Mouse (Mus musculus): ENCODE results near the gene C1s1. TPM values are rescaled to one million over a fixed set of nuclear protein-coding genes. Genes with fewer than 3 reads are reported as not detected.
"Not testable (repeated sequence)": the region's sequence is repeated elsewhere in the genome, so short reads cannot be mapped to it uniquely, and the experiment has no call there.

Gene C1s1
- 4.0 and 4.4 TPM in 2 replicates for polyA plus RNA-seq (2012; rRNA removed)

- not testable (repeated sequence) for H3K4me3 ChIP-seq (ENCODE audit: insufficient read depth, low read length); H3K27ac ChIP-seq (ENCODE audit: insufficient read depth, low read length); H3K4me1 ChIP-seq (ENCODE audit: control insufficient read depth, insufficient read depth, low read length)
- peak; percentile 46 for TF ChIP-seq CTCF (IDR thresholded peaks at IDR 0.05; ENCODE audit: extremely low read depth, insufficient read depth, low read length)
These were observed at the start of gene C1s1 for GRCm38 (mm10) chr6:124542284-124542683. Gene C1s1, minus strand, starts transcription at chr6:124542359.

- Histone ChIP-seq H3K27ac (ENCODE audit: insufficient read depth, low read length) (no peak overlapping the region), H3K4me3 (ENCODE audit: insufficient read depth, low read length) (no peak overlapping the region), H3K4me1 (ENCODE audit: control insufficient read depth, insufficient read depth, low read length) (no peaks in the 10 kb centered on the region)
- TF ChIP-seq POLR2A (IDR thresholded peaks at IDR 0.05; ENCODE audit: extremely low read depth, insufficient read depth, low read length) (no peak), CTCF (IDR thresholded peaks at IDR 0.05; ENCODE audit: extremely low read depth, insufficient read depth, low read length) (no peak)
These were observed 46.6 kb upstream of the C1s1 start for GRCm38 (mm10) chr6:124588771-124589170.

GRCm38 (mm10) chr6:124586266-124586665 is 44.1 kb upstream of the C1s1 start:
- TF ChIP-seq CTCF (IDR thresholded peaks at IDR 0.05; ENCODE audit: extremely low read depth, insufficient read depth, low read length) (no peak), POLR2A (IDR thresholded peaks at IDR 0.05; ENCODE audit: extremely low read depth, insufficient read depth, low read length) (no peak)
- Histone ChIP-seq H3K4me1 (ENCODE audit: control insufficient read depth, insufficient read depth, low read length) (no peaks in the 10 kb centered on the region), H3K4me3 (ENCODE audit: insufficient read depth, low read length) (no peak overlapping the region), H3K27ac (ENCODE audit: insufficient read depth, low read length) (no peak overlapping the region)

- H3K27ac ChIP-seq (ENCODE audit: insufficient read depth, low read length), result no peak overlapping the region
- TF ChIP-seq POLR2A (IDR thresholded peaks at IDR 0.05; ENCODE audit: extremely low read depth, insufficient read depth, low read length), result no peak
- TF ChIP-seq CTCF (IDR thresholded peaks at IDR 0.05; ENCODE audit: extremely low read depth, insufficient read depth, low read length), result no peak
- no peak overlapping the region for H3K4me3 ChIP-seq (ENCODE audit: insufficient read depth, low read length)
- H3K4me1 ChIP-seq (ENCODE audit: control insufficient read depth, insufficient read depth, low read length), result no peaks in the 10 kb centered on the region
These were observed 43.6 kb upstream of the C1s1 start for GRCm38 (mm10) chr6:124585761-124586160.

- no peak overlapping the region for H3K27ac ChIP-seq (ENCODE audit: insufficient read depth, low read length)
- H3K4me3 ChIP-seq (ENCODE audit: insufficient read depth, low read length), result no peak overlapping the region
- no peaks in the 10 kb centered on the region for H3K4me1 ChIP-seq (ENCODE audit: control insufficient read depth, insufficient read depth, low read length)
- TF ChIP-seq POLR2A (IDR thresholded peaks at IDR 0.05; ENCODE audit: extremely low read depth, insufficient read depth, low read length) (no peak), CTCF (IDR thresholded peaks at IDR 0.05; ENCODE audit: extremely low read depth, insufficient read depth, low read length) (no peak)
These were observed 42.8 kb upstream of the C1s1 start for GRCm38 (mm10) chr6:124584935-124585334.

- TF ChIP-seq CTCF (IDR thresholded peaks at IDR 0.05; ENCODE audit: extremely low read depth, insufficient read depth, low read length), result no peak
- TF ChIP-seq POLR2A (IDR thresholded peaks at IDR 0.05; ENCODE audit: extremely low read depth, insufficient read depth, low read length), result no peak
- Histone ChIP-seq H3K27ac (ENCODE audit: insufficient read depth, low read length) (no peak overlapping the region), H3K4me3 (ENCODE audit: insufficient read depth, low read length) (no peak overlapping the region), H3K4me1 (ENCODE audit: control insufficient read depth, insufficient read depth, low read length) (no peaks in the 10 kb centered on the region)
These were observed 40.1 kb upstream of the C1s1 start for GRCm38 (mm10) chr6:124582231-124582630.

GRCm38 (mm10) chr6:124580155-124580554 is 38.0 kb upstream of the C1s1 start:
- H3K4me1 ChIP-seq (ENCODE audit: control insufficient read depth, insufficient read depth, low read length); H3K27ac ChIP-seq (ENCODE audit: insufficient read depth, low read length); H3K4me3 ChIP-seq (ENCODE audit: insufficient read depth, low read length): not testable (repeated sequence)

GRCm38 (mm10) chr6:124575155-124575678 is 33.1 kb upstream of the C1s1 start:
- H3K27ac ChIP-seq (ENCODE audit: insufficient read depth, low read length); H3K4me3 ChIP-seq (ENCODE audit: insufficient read depth, low read length); H3K4me1 ChIP-seq (ENCODE audit: control insufficient read depth, insufficient read depth, low read length): not testable (repeated sequence)

GRCm38 (mm10) chr6:124570026-124570425 is 27.9 kb upstream of the C1s1 start, which contains the start of gene C1rb:
Gene C1rb, plus strand, starts transcription at chr6:124570294.
- Histone ChIP-seq H3K4me3 (ENCODE audit: insufficient read depth, low read length) (no peak within 1 kb of the TSS), H3K4me1 (ENCODE audit: control insufficient read depth, insufficient read depth, low read length) (no peaks in the 10 kb centered on the region), H3K27ac (ENCODE audit: insufficient read depth, low read length) (no peak within 1 kb of the TSS)
- TF ChIP-seq CTCF (IDR thresholded peaks at IDR 0.05; ENCODE audit: extremely low read depth, insufficient read depth, low read length) (peak; percentile 70), POLR2A (IDR thresholded peaks at IDR 0.05; ENCODE audit: extremely low read depth, insufficient read depth, low read length) (no peak)

- not testable (repeated sequence) for H3K4me1 ChIP-seq (ENCODE audit: control insufficient read depth, insufficient read depth, low read length); H3K4me3 ChIP-seq (ENCODE audit: insufficient read depth, low read length); H3K27ac ChIP-seq (ENCODE audit: insufficient read depth, low read length)
These were observed 19.5 kb upstream of the C1s1 start for GRCm38 (mm10) chr6:124561611-124562010.

- not testable (repeated sequence) for H3K4me1 ChIP-seq (ENCODE audit: control insufficient read depth, insufficient read depth, low read length); H3K27ac ChIP-seq (ENCODE audit: insufficient read depth, low read length); H3K4me3 ChIP-seq (ENCODE audit: insufficient read depth, low read length)
These were observed 19.0 kb upstream of the C1s1 start for GRCm38 (mm10) chr6:124561156-124561555.

- not testable (repeated sequence) for H3K27ac ChIP-seq (ENCODE audit: insufficient read depth, low read length); H3K4me3 ChIP-seq (ENCODE audit: insufficient read depth, low read length); H3K4me1 ChIP-seq (ENCODE audit: control insufficient read depth, insufficient read depth, low read length)
These were observed 13.8 kb upstream of the C1s1 start for GRCm38 (mm10) chr6:124555956-124556355.
